Mouse (Mus musculus) MEL (cell line): ENCODE measurements around the gene Trim47. TPM values are rescaled to one million over a fixed set of nuclear protein-coding genes. Genes with fewer than 3 reads are reported as not detected.

Source experiments
- DNase-seq: peaks from one replicate; pipeline ENCODE4 v3.0.0; 2011; ENCODE audit warnings: low read depth, low spot score
- H3K27ac ChIP-seq: 2 replicates; pipeline ENCODE4 v1.5.1; 2012; ENCODE audit warnings: low read depth, mild to moderate bottlenecking, control low read depth, low read length, moderate library complexity; ENCODE audit not compliant: control insufficient read depth
- H3K27me3 ChIP-seq, 2 experiments: fragments of 150-350 bp in 1 of 2; sonication (generic) in 1 of 2; 2 replicates each; pipeline ENCODE4 v1.6.1; 2012; ENCODE audit warnings: low read length in 2 of 2, mild to moderate bottlenecking in 2 of 2, improper control_type of control experiment in 1 of 2, moderate library complexity in 1 of 2; ENCODE audit not compliant: insufficient read depth in 2 of 2, control insufficient read depth in 1 of 2
- H3K36me3 ChIP-seq, 2 experiments: 2 replicates each; pipeline ENCODE4 v1.6.1; 2012 to 2014; ENCODE audit warnings: low read length in 2 of 2, improper control_type of control experiment in 1 of 2, inconsistent platforms in 1 of 2, mild to moderate bottlenecking in 1 of 2; ENCODE audit not compliant: insufficient read depth in 2 of 2, control insufficient read depth in 1 of 2
- H3K4me1 ChIP-seq, 2 experiments: fragments of 150-350 bp in 1 of 2; sonication (generic) in 1 of 2; 2 replicates each; pipeline ENCODE4 v1.6.1; 2012; ENCODE audit warnings: low read length in 2 of 2, improper control_type of control experiment in 1 of 2, mild to moderate bottlenecking in 1 of 2; ENCODE audit not compliant: insufficient read depth in 2 of 2, control insufficient read depth in 1 of 2
- H3K4me3 ChIP-seq, 2 experiments: fragments of 150-350 bp in 1 of 2; sonication (generic) in 1 of 2; 2 replicates each; pipeline ENCODE4 v1.5.1; 2012; ENCODE audit warnings: low read depth in 2 of 2, low read length in 2 of 2, mild to moderate bottlenecking in 2 of 2, moderate library complexity in 2 of 2, control low read depth in 1 of 2, improper control_type of control experiment in 1 of 2; ENCODE audit not compliant: control insufficient read depth in 1 of 2, insufficient read depth in 1 of 2
- H3K79me2 ChIP-seq: 2 replicates; pipeline ENCODE4 v1.6.1; 2012; ENCODE audit warnings: mild to moderate bottlenecking, low read length, moderate library complexity; ENCODE audit not compliant: control insufficient read depth, poor library complexity, insufficient read depth
- H3K9ac ChIP-seq: 2 replicates; pipeline ENCODE4 v1.6.1; 2012; ENCODE audit warnings: low read depth, mild to moderate bottlenecking, control low read depth, low read length, moderate library complexity; ENCODE audit not compliant: control insufficient read depth, poor library complexity, severe bottlenecking
- H3K9me3 ChIP-seq: fragments of 150-350 bp; sonication (generic); replicated peaks from 2 replicates; pipeline ENCODE4 v1.6.1; 2012; ENCODE audit warnings: mild to moderate bottlenecking, low read length, improper control_type of control experiment, moderate library complexity; ENCODE audit not compliant: insufficient read depth
- BHLHE40 ChIP-seq: IDR thresholded peaks from 2 replicates; pipeline ENCODE4 v1.6.1; 2012; ENCODE audit warnings: low read depth, mild to moderate bottlenecking, inconsistent platforms, low read length, improper control_type of control experiment, borderline replicate concordance
- CTCF ChIP-seq, 3 experiments: IDR thresholded peaks in 2 of 3; conservative IDR thresholded peaks in 1 of 3; 2 replicates each; pipeline ENCODE4 v1.5.1; 2011 to 2012; ENCODE audit warnings: low read length in 3 of 3, low read depth in 2 of 3, mild to moderate bottlenecking in 2 of 3, improper control_type of control experiment in 1 of 3, inconsistent platforms in 1 of 3, mixed read lengths in 1 of 3, moderate library complexity in 1 of 3; ENCODE audit not compliant: control insufficient read depth in 1 of 3, insufficient read depth in 1 of 3, poor library complexity in 1 of 3, severe bottlenecking in 1 of 3
- EP300 ChIP-seq, 2 experiments: IDR thresholded peaks; 2 replicates each; pipeline ENCODE4 v1.6.1; 2011; ENCODE audit warnings: improper control_type of control experiment in 2 of 2, low read length in 2 of 2, low read depth in 1 of 2, mild to moderate bottlenecking in 1 of 2
- ETS1 ChIP-seq: IDR thresholded peaks from 2 replicates; pipeline ENCODE4 v1.6.1; 2012; ENCODE audit warnings: low read depth, mild to moderate bottlenecking, inconsistent platforms, low read length, improper control_type of control experiment, moderate library complexity
- GABPA ChIP-seq: IDR thresholded peaks from 2 replicates; pipeline ENCODE4 v1.6.1; 2012; ENCODE audit warnings: low read depth, mild to moderate bottlenecking, inconsistent platforms, low read length, improper control_type of control experiment, moderate library complexity
- GATA1 ChIP-seq: IDR thresholded peaks from 2 replicates; pipeline ENCODE4 v1.6.1; 2011; ENCODE audit warnings: low read depth, low read length, improper control_type of control experiment
- HCFC1 ChIP-seq: IDR thresholded peaks from 2 replicates; pipeline ENCODE4 v1.6.1; 2012; ENCODE audit warnings: low read depth, mild to moderate bottlenecking, inconsistent platforms, low read length, improper control_type of control experiment, moderate library complexity
- KAT2A ChIP-seq: conservative IDR thresholded peaks from 2 replicates; pipeline ENCODE4 v1.6.1; 2012; ENCODE audit warnings: low read depth, low read length, improper control_type of control experiment, inconsistent platforms
- MAX ChIP-seq: IDR thresholded peaks from 2 replicates; pipeline ENCODE4 v1.6.1; 2011; ENCODE audit warnings: low read length, improper control_type of control experiment
- MEF2A ChIP-seq: IDR thresholded peaks from 2 replicates; pipeline ENCODE4 v1.6.1; 2014; ENCODE audit warnings: low read depth, mild to moderate bottlenecking, inconsistent platforms, low read length, improper control_type of control experiment; ENCODE audit not compliant: poor library complexity, insufficient replicate concordance, severe bottlenecking; ENCODE audit errors: extremely low read depth
- MXI1 ChIP-seq: IDR thresholded peaks from 2 replicates; pipeline ENCODE4 v1.6.1; 2011; ENCODE audit warnings: mild to moderate bottlenecking, low read depth, low read length, improper control_type of control experiment
- MYB ChIP-seq: IDR thresholded peaks from 2 replicates; pipeline ENCODE4 v1.6.1; 2011; ENCODE audit warnings: mild to moderate bottlenecking, low read depth, low read length, improper control_type of control experiment
- NELFE ChIP-seq: IDR thresholded peaks from 2 replicates; pipeline ENCODE4 v1.6.1; 2011; ENCODE audit warnings: low read depth, low read length, improper control_type of control experiment
- NRF1 ChIP-seq: IDR thresholded peaks from 2 replicates; pipeline ENCODE4 v1.6.1; 2014; ENCODE audit warnings: low read depth, mild to moderate bottlenecking, inconsistent platforms, low read length, improper control_type of control experiment, moderate library complexity; ENCODE audit not compliant: poor library complexity, insufficient read depth, severe bottlenecking
- POLR2A ChIP-seq, 2 experiments: IDR thresholded peaks; 2 replicates each; pipeline ENCODE4 v1.6.1; 2011 to 2012; ENCODE audit warnings: low read length in 2 of 2, mild to moderate bottlenecking in 2 of 2, control low read depth in 1 of 2, improper control_type of control experiment in 1 of 2, low read depth in 1 of 2, moderate library complexity in 1 of 2; ENCODE audit not compliant: control insufficient read depth in 1 of 2, insufficient read depth in 1 of 2, poor library complexity in 1 of 2
- POLR2AphosphoS2 ChIP-seq: IDR thresholded peaks from 2 replicates; pipeline ENCODE4 v1.6.1; 2011; ENCODE audit warnings: low read length, improper control_type of control experiment
- POLR2AphosphoS5 ChIP-seq: IDR thresholded peaks from 2 replicates; pipeline ENCODE4 v1.6.1; 2012; ENCODE audit warnings: low read depth, borderline replicate concordance, mild to moderate bottlenecking, inconsistent platforms, low read length, moderate library complexity, mixed read lengths
- RAD21 ChIP-seq: IDR thresholded peaks from 2 replicates; pipeline ENCODE4 v1.6.1; 2011; ENCODE audit warnings: mild to moderate bottlenecking, low read depth, low read length, improper control_type of control experiment
- RCOR1 ChIP-seq: IDR thresholded peaks from 2 replicates; pipeline ENCODE4 v1.6.1; 2012; ENCODE audit warnings: low read depth, mild to moderate bottlenecking, inconsistent platforms, low read length, improper control_type of control experiment
- SIN3A ChIP-seq: IDR thresholded peaks from 2 replicates; pipeline ENCODE4 v1.6.1; 2012; ENCODE audit warnings: low read length, improper control_type of control experiment, inconsistent platforms
- TBP ChIP-seq: IDR thresholded peaks from 2 replicates; pipeline ENCODE4 v1.8.0; 2011; ENCODE audit warnings: low read depth, low read length, improper control_type of control experiment
- UBTF ChIP-seq: IDR thresholded peaks from 2 replicates; pipeline ENCODE4 v1.6.1; 2012; ENCODE audit warnings: low read depth, mild to moderate bottlenecking, inconsistent platforms, low read length, improper control_type of control experiment, moderate library complexity, borderline replicate concordance; ENCODE audit not compliant: insufficient read depth
- USF1 ChIP-seq: IDR thresholded peaks from 2 replicates; pipeline ENCODE4 v1.6.1; 2014; ENCODE audit warnings: low read depth, mild to moderate bottlenecking, inconsistent platforms, low read length, improper control_type of control experiment, moderate library complexity
- USF2 ChIP-seq, 2 experiments: IDR thresholded peaks; 2 replicates each; pipeline ENCODE4 v1.6.1; 2011 to 2012; ENCODE audit warnings: improper control_type of control experiment in 2 of 2, low read length in 2 of 2, borderline replicate concordance in 1 of 2, inconsistent platforms in 1 of 2, low read depth in 1 of 2, mild to moderate bottlenecking in 1 of 2; ENCODE audit not compliant: insufficient read depth in 1 of 2
- ZC3H11A ChIP-seq: IDR thresholded peaks from 2 replicates; pipeline ENCODE4 v1.6.1; 2012; ENCODE audit warnings: low read depth, mild to moderate bottlenecking, inconsistent platforms, low read length, improper control_type of control experiment
- ZKSCAN1 ChIP-seq: IDR thresholded peaks from 2 replicates; pipeline ENCODE4 v1.6.1; 2012; ENCODE audit warnings: low read depth, mild to moderate bottlenecking, inconsistent platforms, low read length, improper control_type of control experiment, moderate library complexity
- ZNF384 ChIP-seq: IDR thresholded peaks from 2 replicates; pipeline ENCODE4 v1.6.1; 2012; ENCODE audit warnings: low read depth, mild to moderate bottlenecking, inconsistent platforms, low read length, improper control_type of control experiment
- polyA plus RNA-seq, 2 experiments: library from polyadenylated mRNA; stranded (reverse) in 1 of 2; unstranded in 1 of 2; fragments of >175 nt in 1 of 2; fragments of >200 nt in 1 of 2; gene quantifications; 2 replicates each; pipeline versions ENCODE4 v1.2.1 to v1.2.4; 2012; ENCODE audit warnings: low replicate concordance in 2 of 2, low read depth in 1 of 2; ENCODE audit not compliant: insufficient read length in 2 of 2, insufficient read depth in 1 of 2, missing spikeins in 1 of 2
- total RNA-seq: library from RNA; depleted of rRNA; stranded (reverse); fragments of 300-350 nt; gene quantifications from 2 replicates; pipeline ENCODE4 v1.2.3, GENCODE M21; 2012

Gene Trim47
- total and polyA plus RNA-seq, 3 experiments = 5.6 to 6.7 TPM; not detected in 1

GRCm38 (mm10) chr11:116089545-116089944, 37.5 kb downstream of the Trim47 start:
- Histone ChIP-seq H3K27me3 (no peaks in the 10 kb centered on the region), H3K4me3 (no peak overlapping the region), H3K36me3 (peaks cover 0 to 38% of the 10 kb centered on the region in 2 experiments; a peak in 2 of 4 replicates), H3K79me2 (peaks cover 9% of the 10 kb centered on the region), H3K27ac (peak overlapping the region; percentile 12), H3K9ac (no peak overlapping the region), H3K9me3 (no peaks in the 10 kb centered on the region), H3K4me1 (peaks cover 12 to 38% of the 10 kb centered on the region in 2 experiments)
- peak; percentile 92 for TF ChIP-seq TBP
- TF ChIP-seq GABPA = no peak
- no peak for TF ChIP-seq RAD21
- TF ChIP-seq UBTF = 0 out of 2 replicates have a peak, but pooled peaks have one; percentile 50
- TF ChIP-seq ETS1 = no peak
- TF ChIP-seq USF2 (IDR thresholded peaks at IDR 0.05; ENCODE audit: borderline replicate concordance in 1 of 2, insufficient read depth in 1 of 2, low read depth in 1 of 2, low read length in 2 of 2) = no peak
- TF ChIP-seq MXI1 = no peak
- TF ChIP-seq CTCF (IDR thresholded peaks at IDR 0.05 in 2 of 3, conservative IDR thresholded peaks at IDR 0.05 in 1 of 3; ENCODE audit: control insufficient read depth in 1 of 3, insufficient read depth in 1 of 3, low read depth in 2 of 3, low read length in 3 of 3, poor library complexity in 1 of 3, severe bottlenecking in 1 of 3) = no peak
- TF ChIP-seq ZNF384 = no peak
- no peak for TF ChIP-seq MYB
- DNase-seq = no peak

- H3K9ac ChIP-seq = no peak overlapping the region; the same call in 1 of the 2 replicates
- DNase-seq = peak; percentile 94
- H3K27ac ChIP-seq = peak overlapping the region; percentile 93
- H3K36me3 ChIP-seq = peaks cover 0 to 41% of the 10 kb centered on the region in 2 experiments; a peak in 2 of 4 replicates
- no peaks in the 10 kb centered on the region for H3K9me3 ChIP-seq
- peak overlapping the region in 1 of 2 experiments; percentile 78; a peak in 1 of 4 replicates for H3K4me3 ChIP-seq
- H3K4me1 ChIP-seq = peaks cover 13 to 41% of the 10 kb centered on the region in 2 experiments
- peaks cover 9% of the 10 kb centered on the region for H3K79me2 ChIP-seq
- H3K27me3 ChIP-seq = no peaks in the 10 kb centered on the region
- no peak for TF ChIP-seq NRF1
- TF ChIP-seq RCOR1 = peak; percentile 98
- peak in 1 of 2 experiments; percentile 28; a peak in 1 of 4 replicates for TF ChIP-seq POLR2A (IDR thresholded peaks at IDR 0.05; ENCODE audit: control insufficient read depth in 1 of 2, insufficient read depth in 1 of 2, low read depth in 1 of 2, low read length in 2 of 2, poor library complexity in 1 of 2)
- TF ChIP-seq MEF2A = no peak
- peak; percentile 53; the same call in 1 of the 2 replicates for TF ChIP-seq HCFC1
- peak; percentile 58 for TF ChIP-seq TBP
- TF ChIP-seq ZC3H11A = peak; percentile 17; the same call in 1 of the 2 replicates
- no peak for TF ChIP-seq NELFE
- peak; percentile 45 for TF ChIP-seq MYB
- 0 out of 2 replicates have a peak, but pooled peaks have one; percentile 54 for TF ChIP-seq MAX
- TF ChIP-seq GATA1 = peak; percentile 97
- TF ChIP-seq UBTF = no peak
- no peak for TF ChIP-seq KAT2A
- no peak for TF ChIP-seq USF1
- peak; percentile 83 for TF ChIP-seq BHLHE40
- peak; percentile 75 for TF ChIP-seq ZNF384
- TF ChIP-seq ETS1 = peak; percentile 93
- peak; percentile 5; the same call in 1 of the 2 replicates for TF ChIP-seq RAD21
- peak; percentile 54; the same call in 1 of the 2 replicates for TF ChIP-seq MXI1
- TF ChIP-seq POLR2AphosphoS5 = no peak
- TF ChIP-seq CTCF (IDR thresholded peaks at IDR 0.05 in 2 of 3, conservative IDR thresholded peaks at IDR 0.05 in 1 of 3; ENCODE audit: control insufficient read depth in 1 of 3, insufficient read depth in 1 of 3, low read depth in 2 of 3, low read length in 3 of 3, poor library complexity in 1 of 3, severe bottlenecking in 1 of 3) = peak; percentile 15 to 50 (median 15); a peak in 3 of 6 replicates
- no peak for TF ChIP-seq POLR2AphosphoS2
- peak; percentile 90 for TF ChIP-seq SIN3A
- TF ChIP-seq ZKSCAN1 = no peak
- peak; percentile 95 to 98 for TF ChIP-seq EP300 (IDR thresholded peaks at IDR 0.05; ENCODE audit: low read depth in 1 of 2, low read length in 2 of 2)
Measured at GRCm38 (mm10) chr11:116088741-116089394, 38.1 kb downstream of the Trim47 start.
